Mouse (Mus musculus) C2C12 (cell line): ENCODE data around the gene Lefty1.

Experiments used
- CTCF ChIP-seq: IDR thresholded peaks from one replicate; pipeline ENCODE4 v1.5.1; 2011; ENCODE audit not compliant: control insufficient read depth, insufficient read depth, insufficient read length
- USF1 ChIP-seq: IDR thresholded peaks from one replicate; pipeline ENCODE4 v1.6.1; 2011; ENCODE audit warnings: low read depth, mild to moderate bottlenecking, control low read depth, moderate library complexity

DNA sequence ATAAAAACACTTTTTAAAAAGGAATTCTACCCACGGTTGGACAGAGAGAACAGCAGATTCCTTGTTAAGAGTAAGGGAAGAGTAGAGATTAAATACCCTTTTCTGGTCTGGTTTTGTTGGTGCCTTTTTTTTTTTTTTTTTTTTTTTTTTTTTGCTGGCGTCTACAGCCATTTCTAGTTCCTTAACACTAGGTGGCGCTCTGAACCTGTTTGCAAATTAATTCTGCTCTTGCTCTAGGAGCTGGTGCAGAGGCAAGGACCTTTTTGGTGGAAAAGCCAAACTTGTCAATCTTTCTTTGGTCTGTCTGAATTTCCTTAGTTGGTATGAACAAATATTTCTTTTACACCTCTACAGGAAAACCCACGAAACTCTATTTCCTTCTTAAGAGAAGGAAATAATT, 33.7 kb upstream of the Lefty1 start:
- TF ChIP-seq USF1 (no peak), CTCF (no peak)
